Mouse (Mus musculus): ENCODE data around the gene Clcn6. TPM values are rescaled to one million over a fixed set of nuclear protein-coding genes. Genes with fewer than 3 reads are reported as not detected.

Gene Clcn6
- total and polyA plus RNA-seq, 2 experiments from 2014 or later = 26.5 to 64.9 TPM

- H3K4me2 ChIP-seq (ENCODE audit: low read depth, low read length, poor library complexity, severe bottlenecking) = no peak overlapping the region
- H3K4me3 ChIP-seq (ENCODE audit: low read depth, low read length) = no peak overlapping the region
- peaks cover 29% of the 10 kb centered on the region for H3K36me3 ChIP-seq (ENCODE audit: insufficient read depth, low read length)
- H3K4me1 ChIP-seq (ENCODE audit: insufficient read depth, low read length) = no peaks in the 10 kb centered on the region
- peak; percentile 36 for DNase-seq (ENCODE audit: low spot score)
- TF ChIP-seq CTCF (IDR thresholded peaks at IDR 0.05) = peak; percentile 66
- H3K27ac ChIP-seq (ENCODE audit: low read depth, low read length) = no peak overlapping the region
- WGBS = 48% methylated on average over 13 of the region's 13 CpGs
- no peaks in the 10 kb centered on the region for H3K27me3 ChIP-seq (ENCODE audit: insufficient read depth, low read length)
- no peak overlapping the region for H3K9ac ChIP-seq (replicated peaks; ENCODE audit: low read length, poor library complexity, severe bottlenecking)
- H3K9me3 ChIP-seq (ENCODE audit: low read length) = no peaks in the 10 kb centered on the region
- ATAC-seq (ENCODE audit: low FRiP score) = no peak
These were observed 21.8 kb upstream of the Clcn6 start for GRCm38 (mm10) chr4:148060120-148061085.

DNA sequence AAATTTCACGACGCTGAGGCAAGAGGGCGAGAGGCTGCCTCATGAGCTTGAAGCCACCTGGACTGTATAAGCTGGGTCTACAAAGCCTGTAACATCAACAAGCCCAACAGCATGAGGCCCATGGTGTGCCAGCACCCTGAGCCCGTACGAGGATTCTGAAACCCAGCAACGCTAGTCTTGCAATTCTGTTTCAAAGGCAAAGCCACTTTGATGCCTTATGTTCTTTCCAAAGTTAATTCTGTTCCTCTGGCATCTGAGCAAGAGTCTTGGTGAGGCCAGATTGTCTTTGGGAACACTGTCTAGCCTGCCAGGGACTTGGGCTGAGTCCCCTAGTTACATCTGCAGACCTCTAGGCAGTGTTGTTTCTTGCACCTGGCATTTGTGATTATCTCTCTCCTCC, 20.4 kb upstream of the Clcn6 start:
- Histone ChIP-seq H3K4me1 (ENCODE audit: insufficient read depth, low read length) (no peaks in the 10 kb centered on the region), H3K9me3 (ENCODE audit: low read length) (no peaks in the 10 kb centered on the region), H3K27ac (ENCODE audit: low read depth, low read length) (no peak overlapping the region), H3K36me3 (ENCODE audit: insufficient read depth, low read length) (peaks cover 40% of the 10 kb centered on the region), H3K27me3 (ENCODE audit: insufficient read depth, low read length) (no peaks in the 10 kb centered on the region), H3K4me2 (ENCODE audit: low read depth, low read length, poor library complexity, severe bottlenecking) (no peak overlapping the region), H3K9ac (replicated peaks; ENCODE audit: low read length, poor library complexity, severe bottlenecking) (no peak overlapping the region), H3K4me3 (ENCODE audit: low read depth, low read length) (no peak overlapping the region)
- DNase-seq (ENCODE audit: low spot score) (no peak), ATAC-seq (ENCODE audit: low FRiP score) (no peak)
- 84% methylated on average over 6 of the region's 6 CpGs for WGBS
- TF ChIP-seq CTCF (IDR thresholded peaks at IDR 0.05) = no peak

DNA sequence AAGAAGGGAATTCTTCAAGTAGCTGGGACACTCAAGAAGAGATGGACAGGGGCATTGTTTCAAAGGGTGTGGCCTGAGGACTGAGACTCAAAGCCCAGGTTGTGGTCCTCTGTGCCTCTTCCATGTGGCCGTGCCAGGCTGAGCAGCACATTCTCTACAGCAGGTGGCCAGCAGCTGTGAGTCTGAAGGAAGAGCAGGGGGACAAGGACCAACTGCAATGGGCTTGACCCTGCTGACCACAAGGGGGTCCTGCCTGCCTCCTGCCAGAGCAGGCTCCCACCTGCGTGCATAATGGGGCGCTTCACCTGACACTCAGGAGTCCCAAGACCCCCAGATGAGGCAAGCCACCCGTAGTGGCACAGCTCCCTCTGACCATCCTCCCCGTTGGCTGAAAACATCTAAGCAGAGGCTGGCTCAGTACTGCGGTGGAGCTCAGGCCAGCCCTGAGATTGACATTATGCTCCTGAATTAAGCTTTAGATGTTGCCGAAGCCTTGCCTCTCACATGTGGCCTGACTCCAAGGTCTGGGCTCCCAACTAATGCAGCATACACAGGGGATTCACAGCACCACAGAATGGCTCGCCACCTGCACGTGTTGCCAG, 19.7 kb upstream of the Clcn6 start:
- TF ChIP-seq CTCF (IDR thresholded peaks at IDR 0.05) = no peak
- H3K9ac ChIP-seq (replicated peaks; ENCODE audit: low read length, poor library complexity, severe bottlenecking) = no peak overlapping the region
- H3K4me2 ChIP-seq (ENCODE audit: low read depth, low read length, poor library complexity, severe bottlenecking) = no peak overlapping the region
- peaks cover 46% of the 10 kb centered on the region for H3K36me3 ChIP-seq (ENCODE audit: insufficient read depth, low read length)
- no peaks in the 10 kb centered on the region for H3K9me3 ChIP-seq (ENCODE audit: low read length)
- H3K27ac ChIP-seq (ENCODE audit: low read depth, low read length) = no peak overlapping the region
- no peaks in the 10 kb centered on the region for H3K27me3 ChIP-seq (ENCODE audit: insufficient read depth, low read length)
- no peak overlapping the region for H3K4me3 ChIP-seq (ENCODE audit: low read depth, low read length)
- no peaks in the 10 kb centered on the region for H3K4me1 ChIP-seq (ENCODE audit: insufficient read depth, low read length)
- no peak for DNase-seq (ENCODE audit: low spot score)
- ATAC-seq (ENCODE audit: low FRiP score) = no peak
- 88% methylated on average over 9 of the region's 9 CpGs for WGBS

GRCm38 (mm10) chr4:148057661-148058209, 19.1 kb upstream of the Clcn6 start:
- Histone ChIP-seq H3K27me3 (ENCODE audit: insufficient read depth, low read length) (no peaks in the 10 kb centered on the region), H3K9me3 (ENCODE audit: low read length) (no peaks in the 10 kb centered on the region), H3K27ac (ENCODE audit: low read depth, low read length) (no peak overlapping the region), H3K4me2 (ENCODE audit: low read depth, low read length, poor library complexity, severe bottlenecking) (no peak overlapping the region), H3K4me3 (ENCODE audit: low read depth, low read length) (no peak overlapping the region), H3K36me3 (ENCODE audit: insufficient read depth, low read length) (peaks cover 52% of the 10 kb centered on the region), H3K4me1 (ENCODE audit: insufficient read depth, low read length) (no peaks in the 10 kb centered on the region), H3K9ac (replicated peaks; ENCODE audit: low read length, poor library complexity, severe bottlenecking) (no peak overlapping the region)
- DNase-seq (ENCODE audit: low spot score) (no peak), ATAC-seq (ENCODE audit: low FRiP score) (no peak)
- 71% methylated on average over 5 of the region's 5 CpGs for WGBS
- peak; percentile 25; the same call in 1 of the 2 replicates for TF ChIP-seq CTCF (IDR thresholded peaks at IDR 0.05)

GRCm38 (mm10) chr4:148056801-148057200, 18.2 kb upstream of the Clcn6 start:
- 92% methylated on average over 4 of the region's 4 CpGs for WGBS
- Histone ChIP-seq H3K9me3 (ENCODE audit: low read length) (no peaks in the 10 kb centered on the region), H3K9ac (replicated peaks; ENCODE audit: low read length, poor library complexity, severe bottlenecking) (no peak overlapping the region), H3K4me3 (ENCODE audit: low read depth, low read length) (no peak overlapping the region), H3K4me2 (ENCODE audit: low read depth, low read length, poor library complexity, severe bottlenecking) (no peak overlapping the region), H3K27ac (ENCODE audit: low read depth, low read length) (no peak overlapping the region), H3K4me1 (ENCODE audit: insufficient read depth, low read length) (no peaks in the 10 kb centered on the region), H3K36me3 (ENCODE audit: insufficient read depth, low read length) (peaks cover 61% of the 10 kb centered on the region), H3K27me3 (ENCODE audit: insufficient read depth, low read length) (no peaks in the 10 kb centered on the region)
- TF ChIP-seq CTCF (IDR thresholded peaks at IDR 0.05) = no peak
- ATAC-seq (ENCODE audit: low FRiP score) (no peak), DNase-seq (ENCODE audit: low spot score) (no peak)

DNA sequence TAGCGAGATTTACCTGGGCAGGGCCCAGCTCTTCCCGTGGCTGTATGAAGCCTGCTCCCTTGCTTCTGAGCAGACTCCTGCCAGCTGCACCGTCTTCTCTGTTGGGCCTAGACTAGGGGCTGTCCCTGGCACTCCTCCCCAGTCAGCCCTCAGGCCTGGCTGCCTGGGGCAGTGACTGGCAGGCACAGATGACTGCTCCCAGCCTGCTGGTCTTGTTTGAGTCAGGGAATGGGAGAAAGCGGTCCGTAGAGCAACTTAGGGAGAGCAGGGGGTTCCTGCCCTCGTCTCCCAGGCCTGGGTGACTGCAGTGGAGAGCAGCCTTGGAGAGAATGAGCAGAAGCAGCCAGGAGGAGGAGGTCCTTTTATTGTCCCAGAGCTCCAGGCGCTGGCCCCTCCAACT, 17.6 kb upstream of the Clcn6 start:
- ATAC-seq (ENCODE audit: low FRiP score) = no peak
- Histone ChIP-seq H3K9ac (replicated peaks; ENCODE audit: low read length, poor library complexity, severe bottlenecking) (no peak overlapping the region), H3K4me2 (ENCODE audit: low read depth, low read length, poor library complexity, severe bottlenecking) (no peak overlapping the region), H3K9me3 (ENCODE audit: low read length) (no peaks in the 10 kb centered on the region), H3K27me3 (ENCODE audit: insufficient read depth, low read length) (no peaks in the 10 kb centered on the region), H3K27ac (ENCODE audit: low read depth, low read length) (no peak overlapping the region), H3K36me3 (ENCODE audit: insufficient read depth, low read length) (peaks cover 67% of the 10 kb centered on the region), H3K4me3 (ENCODE audit: low read depth, low read length) (no peak overlapping the region), H3K4me1 (ENCODE audit: insufficient read depth, low read length) (no peaks in the 10 kb centered on the region)
- WGBS = 86% methylated on average over 7 of the region's 7 CpGs
- DNase-seq (ENCODE audit: low spot score) = no peak
- TF ChIP-seq CTCF (IDR thresholded peaks at IDR 0.05) = no peak
